Mouse (Mus musculus) erythroblast, embryonic 14.5 days (primary cell): ENCODE measurements around the gene Chaf1a.

ENCODE experiments used
- GATA1 ChIP-seq: IDR thresholded peaks from 2 replicates; pipeline ENCODE4 v1.6.1; 2012; ENCODE audit warnings: low read length, inconsistent platforms, mixed read lengths
- TAL1 ChIP-seq: IDR thresholded peaks from 3 replicates; pipeline ENCODE4 v1.6.1; 2012; ENCODE audit warnings: low read length, inconsistent platforms, mixed read lengths

DNA sequence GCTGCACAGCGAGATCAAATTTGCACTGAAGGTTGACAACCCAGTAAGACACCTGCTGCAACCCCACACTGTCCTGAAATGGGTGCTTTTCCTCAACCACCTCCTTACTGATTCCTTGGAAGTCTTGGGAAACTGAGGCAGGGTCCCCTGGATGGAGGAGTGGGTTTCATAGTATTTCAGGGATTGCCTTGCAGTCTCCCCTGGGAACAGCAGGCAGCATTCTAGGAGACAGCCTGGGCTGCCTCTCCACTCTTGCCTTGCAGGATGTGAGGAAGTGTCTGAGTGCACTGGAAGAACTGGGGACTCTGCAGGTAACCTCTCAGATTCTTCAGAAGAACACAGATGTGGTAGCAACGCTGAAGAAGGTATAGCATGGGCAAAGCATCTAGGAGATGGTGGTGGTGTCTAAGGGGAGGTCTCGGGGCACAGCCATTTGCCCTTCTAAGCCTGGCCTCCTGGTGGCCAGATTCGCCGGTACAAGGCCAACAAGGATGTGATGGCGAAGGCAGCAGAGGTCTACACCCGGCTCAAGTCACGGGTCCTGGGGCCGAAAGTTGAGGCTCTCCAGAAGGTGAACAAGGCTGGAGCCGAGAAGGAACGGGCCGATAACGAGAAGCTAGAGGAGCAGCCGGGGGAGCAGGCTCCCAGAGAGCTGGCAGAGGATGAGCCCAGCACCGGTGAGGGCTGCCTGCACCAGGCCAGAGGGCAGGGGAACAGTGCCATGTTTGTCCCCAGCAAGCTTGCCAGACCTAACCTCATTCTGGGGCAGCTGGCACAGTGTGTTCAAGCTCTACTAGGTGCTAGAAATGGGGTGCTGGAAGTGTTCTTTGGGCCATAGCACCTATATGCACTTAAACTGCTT is 58.7 kb downstream of the Chaf1a start:
- TF ChIP-seq GATA1 (no peak), TAL1 (no peak)
